Mouse (Mus musculus) CH12.LX (cell line): Measurements from ENCODE around the gene Ephb4. TPM values are rescaled to one million over a fixed set of nuclear protein-coding genes. Genes with fewer than 3 reads are reported as not detected.

Source experiments
- DNase-seq: peaks from one replicate; pipeline ENCODE4 v3.0.0-alpha.2; 2013; ENCODE audit errors: extremely low read depth
- H3K27ac ChIP-seq: 2 replicates; pipeline ENCODE4 v1.5.1; 2012; ENCODE audit warnings: low read depth, mild to moderate bottlenecking, control low read depth, moderate library complexity; ENCODE audit not compliant: insufficient read depth
- H3K27me3 ChIP-seq: replicated peaks from 2 replicates; pipeline ENCODE3; 2012; ENCODE audit warnings: inconsistent platforms
- H3K36me3 ChIP-seq, 2 experiments: replicated peaks in 1 of 2; 2 replicates each; pipeline versions ENCODE3 to v1.6.1; 2012; ENCODE audit warnings: inconsistent platforms in 1 of 2, low read length in 1 of 2, mild to moderate bottlenecking in 1 of 2, mixed read lengths in 1 of 2, moderate library complexity in 1 of 2; ENCODE audit not compliant: control insufficient read depth in 1 of 2, insufficient read depth in 1 of 2
- H3K4me1 ChIP-seq, 2 experiments: 2 replicates each; pipeline ENCODE4 v1.6.1; 2012; ENCODE audit warnings: inconsistent platforms in 1 of 2, moderate library complexity in 1 of 2; ENCODE audit not compliant: insufficient read depth in 2 of 2, control insufficient read depth in 1 of 2
- H3K4me2 ChIP-seq: 2 replicates; pipeline ENCODE4 v1.6.1; 2012; ENCODE audit warnings: low read depth, mild to moderate bottlenecking, control low read depth; ENCODE audit not compliant: poor library complexity, insufficient read depth, severe bottlenecking
- H3K4me3 ChIP-seq, 3 experiments: fragments of 150-350 bp in 1 of 3; sonication (generic) in 1 of 3; replicated peaks in 1 of 3; 2 replicates each; pipeline versions ENCODE3 to v1.5.1; 2011 to 2012; ENCODE audit warnings: low read depth in 2 of 3, low read length in 2 of 3, mild to moderate bottlenecking in 2 of 3, moderate library complexity in 2 of 3, control low read depth in 1 of 3, improper control_type of control experiment in 1 of 3, inconsistent platforms in 1 of 3, mixed read lengths in 1 of 3; ENCODE audit not compliant: poor library complexity in 1 of 3
- H3K79me2 ChIP-seq: replicated peaks from 2 replicates; pipeline ENCODE4 v1.6.1; 2012; ENCODE audit warnings: mild to moderate bottlenecking, moderate library complexity; ENCODE audit not compliant: control insufficient read depth, poor library complexity, insufficient read depth, severe bottlenecking; ENCODE audit errors: extremely low read depth
- H3K9ac ChIP-seq: 2 replicates; pipeline ENCODE4 v1.6.1; 2012; ENCODE audit warnings: low read depth, mild to moderate bottlenecking, control low read depth, moderate library complexity; ENCODE audit not compliant: insufficient read depth
- H3K9me3 ChIP-seq: replicated peaks from 2 replicates; pipeline ENCODE3; 2012; ENCODE audit warnings: low read length, inconsistent platforms, mixed read lengths
- BHLHE40 ChIP-seq: IDR thresholded peaks from 2 replicates; pipeline ENCODE4 v1.6.1; 2011; ENCODE audit warnings: mild to moderate bottlenecking, low read depth, low read length, improper control_type of control experiment
- CHD1 ChIP-seq: IDR thresholded peaks from 2 replicates; pipeline ENCODE4 v1.6.1; 2012; ENCODE audit warnings: low read depth, low read length, improper control_type of control experiment, inconsistent platforms
- CHD2 ChIP-seq: IDR thresholded peaks from 2 replicates; pipeline ENCODE4 v1.6.1; 2011; ENCODE audit warnings: low read length, improper control_type of control experiment
- HCFC1 ChIP-seq: IDR thresholded peaks from 2 replicates; pipeline ENCODE4 v1.6.1; 2012; ENCODE audit warnings: low read depth, mild to moderate bottlenecking, inconsistent platforms, low read length, improper control_type of control experiment
- IRF4 ChIP-seq: IDR thresholded peaks from 2 replicates; pipeline ENCODE4 v1.6.1; 2014; ENCODE audit warnings: low read depth, mild to moderate bottlenecking, inconsistent platforms, low read length, improper control_type of control experiment
- JUN ChIP-seq: IDR thresholded peaks from 2 replicates; pipeline ENCODE4 v1.6.1; 2011; ENCODE audit warnings: low read depth, mild to moderate bottlenecking, low read length, improper control_type of control experiment, moderate library complexity; ENCODE audit not compliant: insufficient read depth
- JUND ChIP-seq: conservative IDR thresholded peaks from 2 replicates; pipeline ENCODE4 v1.6.1; 2011; ENCODE audit warnings: low read depth, low read length, improper control_type of control experiment
- MAFK ChIP-seq: IDR thresholded peaks from 2 replicates; pipeline ENCODE4 v1.6.1; 2011; ENCODE audit warnings: low read length, improper control_type of control experiment; ENCODE audit not compliant: insufficient replicate concordance
- MAX ChIP-seq: IDR thresholded peaks from 2 replicates; pipeline ENCODE4 v1.6.1; 2011; ENCODE audit warnings: low read length, improper control_type of control experiment
- MAZ ChIP-seq: IDR thresholded peaks from 2 replicates; pipeline ENCODE4 v1.6.1; 2012; ENCODE audit warnings: low read depth, mild to moderate bottlenecking, inconsistent platforms, low read length, improper control_type of control experiment, moderate library complexity
- MXI1 ChIP-seq: IDR thresholded peaks from 2 replicates; pipeline ENCODE4 v1.6.1; 2011; ENCODE audit warnings: mild to moderate bottlenecking, low read depth, low read length, improper control_type of control experiment
- MYC ChIP-seq: IDR thresholded peaks from 2 replicates; pipeline ENCODE4 v1.6.1; 2011; ENCODE audit warnings: low read depth, mild to moderate bottlenecking, improper control_type of control experiment, low read length
- NRF1 ChIP-seq: IDR thresholded peaks from 2 replicates; pipeline ENCODE4 v1.6.1; 2014; ENCODE audit warnings: low read depth, mild to moderate bottlenecking, inconsistent platforms, low read length, improper control_type of control experiment, moderate library complexity
- POLR2A ChIP-seq: IDR thresholded peaks from 2 replicates; pipeline ENCODE4 v1.6.1; 2011; ENCODE audit warnings: low read depth, mild to moderate bottlenecking, improper control_type of control experiment, low read length
- RCOR1 ChIP-seq: conservative IDR thresholded peaks from 2 replicates; pipeline ENCODE4 v1.6.1; 2012; ENCODE audit warnings: low read depth, mild to moderate bottlenecking, inconsistent platforms, low read length, improper control_type of control experiment
- TBP ChIP-seq: conservative IDR thresholded peaks from 2 replicates; pipeline ENCODE4 v1.6.1; 2011; ENCODE audit warnings: low read depth, low read length, improper control_type of control experiment
- UBTF ChIP-seq: IDR thresholded peaks from 2 replicates; pipeline ENCODE4 v1.6.1; 2012; ENCODE audit warnings: low read depth, mild to moderate bottlenecking, inconsistent platforms, low read length, improper control_type of control experiment, moderate library complexity
- ZC3H11A ChIP-seq: IDR thresholded peaks from 2 replicates; pipeline ENCODE4 v1.6.1; 2012; ENCODE audit warnings: low read depth, mild to moderate bottlenecking, inconsistent platforms, low read length, improper control_type of control experiment
- ZKSCAN1 ChIP-seq: IDR thresholded peaks from 2 replicates; pipeline ENCODE4 v1.6.1; 2012; ENCODE audit warnings: low read depth, inconsistent platforms, low read length, improper control_type of control experiment, borderline replicate concordance
- ZMIZ1 ChIP-seq: IDR thresholded peaks from 2 replicates; pipeline ENCODE4 v1.6.1; 2012; ENCODE audit warnings: low read depth, mild to moderate bottlenecking, inconsistent platforms, low read length, improper control_type of control experiment
- ZNF384 ChIP-seq: IDR thresholded peaks from 2 replicates; pipeline ENCODE4 v1.6.1; 2012; ENCODE audit warnings: low read depth, low read length, improper control_type of control experiment, inconsistent platforms
- dilution Hi-C: fragments of 300-500 bp; cut with MboI; formaldehyde crosslinking; loops from 2 replicates; pipeline ENCODE4 v1.14.3; 2020; ENCODE audit warnings: low sequenced_read_pairs; ENCODE audit not compliant: extremely low pct_unique_long_range_greater_than_20kb, extremely low pct_ligation_motif_present
- in situ Hi-C: fragments of 300-500 bp; cut with MboI; formaldehyde crosslinking; loops from 3 replicates; pipeline ENCODE4 v1.14.3; 2019; ENCODE audit warnings: low sequenced_read_pairs, low pct_ligation_motif_present, low pct_unique_long_range_greater_than_20kb, mixed read lengths
- polyA plus RNA-seq: library from polyadenylated mRNA; unstranded; fragments of >175 nt; gene quantifications from 2 replicates; pipeline ENCODE4 v1.2.1, GENCODE M21; 2012; ENCODE audit warnings: low read depth; ENCODE audit not compliant: insufficient read length
- total RNA-seq, 2 experiments: library from RNA; depleted of rRNA; stranded (reverse); fragments of 300-350 nt in 1 of 2; fragments of >200 nt in 1 of 2; gene quantifications; 2 replicates each; pipeline ENCODE4 v1.2.3; 2012 to 2014

The Ephb4 gene
- total and polyA plus RNA-seq, 3 experiments: 0.56 to 2.2 (median 1.5) TPM

DNA sequence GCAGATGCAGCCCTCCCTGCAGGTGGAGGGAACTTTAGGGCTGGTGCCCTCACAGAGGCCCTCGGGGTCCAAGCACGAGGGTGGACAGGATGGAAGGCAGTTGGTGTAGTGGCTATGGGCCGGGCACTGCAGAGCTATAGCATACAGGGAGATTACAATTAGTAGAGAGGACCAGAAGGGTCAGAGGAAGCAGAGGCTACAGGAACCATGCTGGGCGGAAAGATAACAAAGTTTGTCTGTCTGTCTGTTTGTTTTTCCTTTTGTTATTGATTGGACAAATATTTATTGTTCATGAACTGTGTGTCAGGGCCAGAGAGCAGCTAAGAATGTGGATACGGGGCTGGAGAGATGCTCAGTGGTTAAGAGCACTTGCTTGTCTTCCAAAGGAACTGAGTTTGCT, 64.3 kb downstream of the Ephb4 start:
- dilution Hi-C loops (no loop called here), in situ Hi-C loops (no loop called here)
- TF ChIP-seq ZMIZ1 (no peak), NRF1 (no peak), IRF4 (no peak), ZC3H11A (no peak), MAX (no peak), ZNF384 (no peak), BHLHE40 (no peak), MXI1 (no peak), HCFC1 (no peak), RCOR1 (no peak), UBTF (no peak), ZKSCAN1 (no peak), POLR2A (no peak), CHD2 (no peak)
- H3K4me2 ChIP-seq: no peak overlapping the region
- no peaks in the 10 kb centered on the region for H3K9me3 ChIP-seq
- H3K4me1 ChIP-seq: peaks cover 4 to 8% of the 10 kb centered on the region in 2 experiments; a peak in 2 of 4 replicates
- no peak for DNase-seq
- no peak overlapping the region for H3K4me3 ChIP-seq
- H3K9ac ChIP-seq: no peak overlapping the region
- no peaks in the 10 kb centered on the region for H3K36me3 ChIP-seq
- no peak overlapping the region for H3K27ac ChIP-seq
- H3K79me2 ChIP-seq: no peaks in the 10 kb centered on the region
- H3K27me3 ChIP-seq: peaks cover 89% of the 10 kb centered on the region

DNA sequence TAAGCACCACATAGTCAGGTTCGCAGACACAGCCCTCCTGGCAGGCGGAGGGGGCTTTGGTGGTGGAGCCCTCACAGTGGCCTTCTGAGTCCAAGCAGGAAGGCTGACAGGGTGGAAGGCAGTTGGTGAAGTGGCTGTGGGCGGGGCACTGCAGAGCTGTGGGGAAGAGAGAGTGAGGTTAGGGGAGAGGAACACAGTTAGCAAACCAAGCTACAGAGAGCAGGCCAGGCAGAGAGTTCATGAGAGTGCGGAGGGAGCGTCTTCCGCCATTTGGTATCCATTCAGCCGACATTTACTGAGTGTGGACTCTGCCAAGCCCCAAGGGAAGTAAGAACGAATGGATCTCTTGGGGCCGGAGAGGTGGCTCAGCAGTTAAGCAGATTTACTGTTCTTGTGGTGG, 69.2 kb downstream of the Ephb4 start:
- dilution Hi-C loops: no loop called here
- Histone ChIP-seq H3K9ac (no peak overlapping the region), H3K36me3 (no peaks in the 10 kb centered on the region), H3K4me1 (no peaks in the 10 kb centered on the region; a peak in 1 of 4 replicates), H3K27ac (no peak overlapping the region), H3K4me2 (no peak overlapping the region), H3K27me3 (peaks cover 87% of the 10 kb centered on the region), H3K9me3 (no peaks in the 10 kb centered on the region), H3K4me3 (no peak overlapping the region), H3K79me2 (no peaks in the 10 kb centered on the region)
- TF ChIP-seq UBTF (no peak), CHD1 (no peak), POLR2A (no peak), MYC (no peak), MAZ (no peak), ZNF384 (no peak), TBP (no peak), JUND (no peak), JUN (no peak), MAFK (no peak), IRF4 (no peak), MAX (no peak), BHLHE40 (no peak)
- in situ Hi-C loops: no loop called here
- DNase-seq: no peak
